Mouse (Mus musculus): ENCODE results near the gene Prkch. TPM values are rescaled to one million over a fixed set of nuclear protein-coding genes. Genes with fewer than 3 reads are reported as not detected.

The Prkch gene
- polyA plus RNA-seq, 1 experiment from 2014 or later, result 9.2 TPM

- H3K27me3 ChIP-seq (replicated peaks), result peaks cover 33% of the 10 kb centered on the region
- H3K4me2 ChIP-seq, result peak overlapping the region; percentile 96
- H3K27ac ChIP-seq (replicated peaks), result peak overlapping the region; percentile 75
- H3K4me1 ChIP-seq, result peaks cover 22% of the 10 kb centered on the region
- H3K9ac ChIP-seq (replicated peaks), result peak overlapping the region; percentile 72
- peak; percentile 58 for ATAC-seq (ENCODE audit: low FRiP score)
- H3K36me3 ChIP-seq, result no peaks in the 10 kb centered on the region
- H3K4me3 ChIP-seq (replicated peaks), result peak overlapping the region; percentile 73
- H3K9me3 ChIP-seq (replicated peaks), result no peaks in the 10 kb centered on the region
- WGBS, result 5% methylated on average over 33 of the region's 33 CpGs
Observed at GRCm38 (mm10) chr12:73583813-73584609, 585 bp upstream of the Prkch start.

- peak; percentile 46; the same call in 1 of the 2 replicates for ATAC-seq (ENCODE audit: low FRiP score)
- Histone ChIP-seq H3K4me3 (replicated peaks) (peak overlapping the region; percentile 73), H3K27me3 (replicated peaks) (peaks cover 29% of the 10 kb centered on the region), H3K9ac (replicated peaks) (peak overlapping the region; percentile 72), H3K4me2 (peak overlapping the region; percentile 96), H3K4me1 (peaks cover 22% of the 10 kb centered on the region), H3K9me3 (replicated peaks) (no peaks in the 10 kb centered on the region), H3K36me3 (no peaks in the 10 kb centered on the region), H3K27ac (replicated peaks) (peak overlapping the region; percentile 75)
- 1% methylated on average over 33 of the region's 33 CpGs for WGBS
Observed at GRCm38 (mm10) chr12:73585241-73585801, 725 bp downstream of the Prkch start.

DNA sequence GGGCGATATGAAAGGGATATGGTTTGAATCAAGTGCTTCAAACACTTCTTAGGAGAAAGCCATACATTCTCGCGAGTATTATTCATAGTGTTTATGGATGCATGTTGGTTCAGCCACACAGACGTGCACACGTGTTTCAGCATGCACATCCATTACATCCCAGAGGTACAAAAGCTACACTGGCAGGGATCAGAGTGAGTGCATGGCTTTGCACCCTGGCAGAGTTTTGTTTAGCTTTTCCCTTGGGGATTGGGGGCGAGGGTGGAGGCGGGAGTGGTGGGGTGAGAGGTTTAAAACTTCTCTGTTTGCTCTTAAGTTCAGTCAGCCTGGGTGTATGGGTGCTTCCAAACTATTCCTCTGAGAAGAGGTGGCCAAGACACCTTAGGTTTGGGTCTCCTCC, 1.3 kb downstream of the Prkch start:
- Histone ChIP-seq H3K27ac (replicated peaks) (no peak overlapping the region), H3K4me2 (peak overlapping the region; percentile 96), H3K36me3 (no peaks in the 10 kb centered on the region), H3K4me1 (peaks cover 22% of the 10 kb centered on the region), H3K9ac (replicated peaks) (0 out of 2 replicates have a peak overlapping the region, but pooled peaks have one; percentile 26), H3K4me3 (replicated peaks) (peak overlapping the region; percentile 73), H3K9me3 (replicated peaks) (no peaks in the 10 kb centered on the region), H3K27me3 (replicated peaks) (peaks cover 29% of the 10 kb centered on the region)
- ATAC-seq (ENCODE audit: low FRiP score), result no peak
- 2% methylated on average over 7 of the region's 7 CpGs for WGBS

- ATAC-seq (ENCODE audit: low FRiP score), result no peak
- Histone ChIP-seq H3K4me3 (replicated peaks) (no peak overlapping the region), H3K27ac (replicated peaks) (no peak overlapping the region), H3K36me3 (no peaks in the 10 kb centered on the region), H3K9me3 (replicated peaks) (no peaks in the 10 kb centered on the region), H3K4me2 (0 out of 2 replicates have a peak overlapping the region, but pooled peaks have one; percentile 1), H3K9ac (replicated peaks) (no peak overlapping the region), H3K27me3 (replicated peaks) (peaks cover 24% of the 10 kb centered on the region), H3K4me1 (peaks cover 22% of the 10 kb centered on the region)
- 72% methylated on average over 3 of the region's 3 CpGs for WGBS
Observed at GRCm38 (mm10) chr12:73587262-73587661, 2.7 kb downstream of the Prkch start.

- Histone ChIP-seq H3K27ac (replicated peaks) (no peak overlapping the region), H3K27me3 (replicated peaks) (peaks cover 13% of the 10 kb centered on the region), H3K4me3 (replicated peaks) (no peak overlapping the region), H3K4me2 (no peak overlapping the region), H3K4me1 (peaks cover 6% of the 10 kb centered on the region), H3K9me3 (replicated peaks) (no peaks in the 10 kb centered on the region), H3K36me3 (no peaks in the 10 kb centered on the region), H3K9ac (replicated peaks) (no peak overlapping the region)
- WGBS, result 70% methylated on average over 15 of the region's 15 CpGs
- ATAC-seq (ENCODE audit: low FRiP score), result no peak
Observed at GRCm38 (mm10) chr12:73590627-73591276, 6.2 kb downstream of the Prkch start.

- H3K9me3 ChIP-seq (replicated peaks), result no peaks in the 10 kb centered on the region
- H3K36me3 ChIP-seq, result no peaks in the 10 kb centered on the region
- H3K9ac ChIP-seq (replicated peaks), result no peak overlapping the region
- H3K4me3 ChIP-seq (replicated peaks), result no peak overlapping the region
- 86% methylated on average over 6 of the region's 11 CpGs for WGBS
- ATAC-seq (ENCODE audit: low FRiP score), result no peak
- H3K4me1 ChIP-seq, result no peaks in the 10 kb centered on the region
- H3K27me3 ChIP-seq (replicated peaks), result peaks cover 6% of the 10 kb centered on the region
- H3K4me2 ChIP-seq, result no peak overlapping the region
- H3K27ac ChIP-seq (replicated peaks), result no peak overlapping the region
Observed at GRCm38 (mm10) chr12:73591625-73592024, 7.0 kb downstream of the Prkch start.

- H3K27ac ChIP-seq (replicated peaks), result no peak overlapping the region
- H3K9ac ChIP-seq (replicated peaks), result no peak overlapping the region
- ATAC-seq (ENCODE audit: low FRiP score), result no peak
- H3K36me3 ChIP-seq, result no peaks in the 10 kb centered on the region
- no peaks in the 10 kb centered on the region for H3K4me1 ChIP-seq
- no peaks in the 10 kb centered on the region for H3K9me3 ChIP-seq (replicated peaks)
- no peaks in the 10 kb centered on the region for H3K27me3 ChIP-seq (replicated peaks)
- no peak overlapping the region for H3K4me2 ChIP-seq
- H3K4me3 ChIP-seq (replicated peaks), result no peak overlapping the region
- WGBS, result 89% methylated on average over 12 of the region's 12 CpGs
Observed at GRCm38 (mm10) chr12:73593021-73593798, 8.6 kb downstream of the Prkch start.

GRCm38 (mm10) chr12:73594177-73594745, 9.7 kb downstream of the Prkch start:
- 90% methylated on average over 9 of the region's 9 CpGs for WGBS

DNA sequence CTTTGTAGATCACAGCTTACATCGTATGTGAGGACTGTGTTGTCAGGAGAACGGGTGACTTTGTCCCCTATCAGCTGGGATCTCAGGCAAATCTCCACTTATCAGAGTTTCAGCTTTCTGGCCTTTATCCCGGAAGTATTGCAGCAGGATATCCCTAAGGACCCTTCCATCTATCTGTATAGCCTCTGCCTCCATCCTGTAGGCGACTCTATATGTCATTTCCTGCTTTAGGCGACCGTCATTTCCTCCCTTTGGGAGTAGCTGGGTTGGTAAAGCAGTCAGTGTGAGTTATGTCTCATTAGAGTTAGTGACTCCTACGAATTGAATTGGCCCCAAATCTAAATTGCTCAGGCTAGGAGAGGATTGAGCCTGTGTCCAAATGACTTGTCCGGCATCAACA, 10.6 kb downstream of the Prkch start:
- Histone ChIP-seq H3K36me3 (no peaks in the 10 kb centered on the region), H3K4me3 (replicated peaks) (no peak overlapping the region), H3K4me2 (no peak overlapping the region), H3K9ac (replicated peaks) (no peak overlapping the region), H3K27me3 (replicated peaks) (no peaks in the 10 kb centered on the region), H3K9me3 (replicated peaks) (no peaks in the 10 kb centered on the region), H3K4me1 (no peaks in the 10 kb centered on the region), H3K27ac (replicated peaks) (no peak overlapping the region)
- ATAC-seq (ENCODE audit: low FRiP score), result no peak
- 58% methylated on average over 8 of the region's 8 CpGs for WGBS

More at GRCm38 (mm10) chr12:73594177-73594745, 9.7 kb downstream of the Prkch start:
- H3K27me3 ChIP-seq (replicated peaks), result no peaks in the 10 kb centered on the region
- H3K4me3 ChIP-seq (replicated peaks), result no peak overlapping the region
- H3K4me2 ChIP-seq, result no peak overlapping the region
- no peak for ATAC-seq (ENCODE audit: low FRiP score)
- H3K9me3 ChIP-seq (replicated peaks), result no peaks in the 10 kb centered on the region
- H3K27ac ChIP-seq (replicated peaks), result no peak overlapping the region
- no peaks in the 10 kb centered on the region for H3K4me1 ChIP-seq
- H3K9ac ChIP-seq (replicated peaks), result no peak overlapping the region
- H3K36me3 ChIP-seq, result no peaks in the 10 kb centered on the region

GRCm38 (mm10) chr12:73598241-73598640, 13.6 kb downstream of the Prkch start:
- H3K4me1 ChIP-seq, result no peaks in the 10 kb centered on the region
- no peak for ATAC-seq (ENCODE audit: low FRiP score)

GRCm38 (mm10) chr12:73600457-73600856, 15.9 kb downstream of the Prkch start:
- Histone ChIP-seq H3K9ac (replicated peaks) (no peak overlapping the region), H3K4me2 (no peak overlapping the region), H3K27ac (replicated peaks) (no peak overlapping the region), H3K4me1 (no peaks in the 10 kb centered on the region), H3K4me3 (replicated peaks) (no peak overlapping the region), H3K27me3 (replicated peaks) (no peaks in the 10 kb centered on the region), H3K36me3 (no peaks in the 10 kb centered on the region), H3K9me3 (replicated peaks) (no peaks in the 10 kb centered on the region)
- ATAC-seq (ENCODE audit: low FRiP score), result no peak
- 67% methylated on average over 4 of the region's 4 CpGs for WGBS

More at GRCm38 (mm10) chr12:73598241-73598640, 13.6 kb downstream of the Prkch start:
- WGBS, result 71% methylated on average over 6 of the region's 6 CpGs
- Histone ChIP-seq H3K27me3 (replicated peaks) (no peaks in the 10 kb centered on the region), H3K36me3 (no peaks in the 10 kb centered on the region), H3K9me3 (replicated peaks) (no peaks in the 10 kb centered on the region), H3K27ac (replicated peaks) (no peak overlapping the region), H3K4me3 (replicated peaks) (no peak overlapping the region), H3K9ac (replicated peaks) (no peak overlapping the region), H3K4me2 (no peak overlapping the region)
